Mouse (Mus musculus): ENCODE results near the gene Tamm41. TPM values are rescaled to one million over a fixed set of nuclear protein-coding genes. Genes with fewer than 3 reads are reported as not detected.

The Tamm41 gene
- polyA plus RNA-seq, 1 experiment from 2014 or later: 68.9 TPM

DNA sequence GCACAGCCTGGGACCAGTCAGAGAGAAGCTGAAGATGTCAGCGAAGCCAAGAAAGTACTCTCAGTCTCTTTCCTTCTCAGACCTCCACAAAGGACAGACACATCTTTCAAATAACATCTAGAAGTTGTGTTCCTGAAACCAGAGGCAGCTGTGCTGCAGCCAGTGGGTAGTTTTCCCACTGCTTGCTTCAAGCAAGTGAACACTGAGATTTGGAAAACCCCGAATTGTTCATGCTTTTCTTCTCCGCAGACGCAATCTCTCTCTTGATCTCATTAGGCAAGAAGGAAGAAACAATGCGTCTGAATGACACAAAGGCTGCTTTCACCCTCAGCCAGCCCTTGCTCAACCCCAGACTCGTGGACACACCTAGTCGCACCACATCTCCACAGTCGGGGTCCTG is 25.9 kb downstream of the Tamm41 start:
- no peak overlapping the region for H3K4me2 ChIP-seq (replicated peaks)
- no peak overlapping the region for H3K27ac ChIP-seq
- H3K27me3 ChIP-seq: no peaks in the 10 kb centered on the region
- H3K36me3 ChIP-seq: peaks cover 78% of the 10 kb centered on the region
- peaks cover 8% of the 10 kb centered on the region for H3K4me1 ChIP-seq
- H3K9ac ChIP-seq: no peak overlapping the region
- WGBS: 72% methylated on average over 8 of the region's 8 CpGs
- no peak overlapping the region for H3K4me3 ChIP-seq
- H3K9me3 ChIP-seq: no peaks in the 10 kb centered on the region
- no peak for ATAC-seq (ENCODE audit: low FRiP score, low read depth)

- H3K9ac ChIP-seq: no peak overlapping the region
- no peak overlapping the region for H3K4me3 ChIP-seq
- no peak overlapping the region for H3K27ac ChIP-seq
- no peak for ATAC-seq (ENCODE audit: low FRiP score, low read depth)
- no peak overlapping the region for H3K4me2 ChIP-seq (replicated peaks)
- peaks cover 68% of the 10 kb centered on the region for H3K36me3 ChIP-seq
- no peaks in the 10 kb centered on the region for H3K9me3 ChIP-seq
- WGBS: 66% methylated on average over 9 of the region's 9 CpGs
- no peaks in the 10 kb centered on the region for H3K27me3 ChIP-seq
- peaks cover 8% of the 10 kb centered on the region for H3K4me1 ChIP-seq
Observed at GRCm38 (mm10) chr6:115010815-115011214, 26.9 kb downstream of the Tamm41 start.

DNA sequence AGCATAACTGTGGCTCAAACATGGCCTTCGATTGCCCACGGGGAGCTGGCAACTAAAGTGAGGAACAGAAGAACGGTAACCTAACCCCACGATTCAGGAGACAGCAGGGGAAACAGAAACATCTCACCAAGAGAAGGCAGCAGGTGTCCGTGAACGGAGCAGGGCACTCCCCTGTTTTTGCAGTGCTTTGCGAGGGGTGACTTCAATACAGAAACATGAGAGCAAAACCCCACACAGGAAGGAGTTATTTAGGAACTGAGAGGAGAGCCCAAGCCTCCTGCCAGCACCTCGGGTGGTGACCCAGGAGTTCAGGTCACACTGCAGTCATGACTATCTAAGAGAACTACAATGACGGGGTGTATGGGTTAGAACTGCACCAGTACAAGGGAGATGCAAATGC is 27.4 kb downstream of the Tamm41 start:
- no peaks in the 10 kb centered on the region for H3K9me3 ChIP-seq
- no peak overlapping the region for H3K4me3 ChIP-seq
- ATAC-seq (ENCODE audit: low FRiP score, low read depth): no peak
- H3K36me3 ChIP-seq: peaks cover 68% of the 10 kb centered on the region
- no peaks in the 10 kb centered on the region for H3K27me3 ChIP-seq
- WGBS: 74% methylated on average over 9 of the region's 9 CpGs
- H3K27ac ChIP-seq: no peak overlapping the region
- no peak overlapping the region for H3K4me2 ChIP-seq (replicated peaks)
- H3K4me1 ChIP-seq: peaks cover 8% of the 10 kb centered on the region
- no peak overlapping the region for H3K9ac ChIP-seq

DNA sequence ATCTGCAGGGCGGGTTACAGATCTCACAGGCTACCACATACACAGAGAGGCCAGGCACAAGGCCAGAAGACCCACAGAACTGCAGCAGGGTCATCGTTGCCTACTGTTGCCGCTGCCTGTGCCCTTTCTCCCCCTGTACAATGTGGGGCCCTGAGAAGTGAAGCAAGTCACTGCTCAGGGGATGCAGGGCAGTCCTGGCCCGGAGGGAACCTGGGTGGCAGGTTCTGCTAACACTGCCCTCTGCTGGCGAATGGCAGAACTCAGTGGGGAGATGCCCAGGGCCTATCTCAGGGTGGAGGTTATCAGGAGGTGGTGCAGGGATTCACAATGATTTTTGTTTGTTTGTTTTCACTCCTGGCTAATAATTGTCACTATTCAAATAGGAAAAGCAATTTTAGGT is 29.9 kb downstream of the Tamm41 start:
- H3K9ac ChIP-seq: no peak overlapping the region
- 30% methylated on average over 5 of the region's 5 CpGs for WGBS
- no peak overlapping the region for H3K27ac ChIP-seq

DNA sequence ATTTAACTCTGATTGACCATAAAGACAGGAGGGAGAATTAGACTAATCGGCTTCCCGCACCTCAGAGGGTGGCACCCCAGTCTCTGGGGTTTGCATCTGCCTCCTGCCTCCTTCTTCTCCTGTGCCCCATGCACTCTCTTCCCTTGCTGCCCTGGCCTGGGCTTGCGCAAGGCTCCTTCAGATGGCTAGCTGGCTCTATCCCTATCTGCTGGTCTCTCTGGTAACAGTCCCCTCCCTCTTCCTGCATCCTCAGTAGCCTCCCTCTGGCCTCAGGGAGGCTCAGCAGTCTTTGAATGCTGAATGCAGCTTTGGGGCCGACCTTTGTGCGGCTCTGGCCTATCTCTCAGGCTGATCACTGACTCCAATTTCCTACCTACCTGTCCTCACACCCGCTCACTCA is 30.7 kb downstream of the Tamm41 start:
- Histone ChIP-seq H3K36me3 (peaks cover 67% of the 10 kb centered on the region), H3K27me3 (no peaks in the 10 kb centered on the region), H3K9ac (no peak overlapping the region), H3K27ac (no peak overlapping the region), H3K4me1 (peaks cover 8% of the 10 kb centered on the region), H3K9me3 (no peaks in the 10 kb centered on the region), H3K4me2 (replicated peaks) (no peak overlapping the region), H3K4me3 (no peak overlapping the region)
- no peak for ATAC-seq (ENCODE audit: low FRiP score, low read depth)
- 57% methylated on average over 6 of the region's 6 CpGs for WGBS

More for the DNA sequence above, 29.9 kb downstream of the Tamm41 start:
- Histone ChIP-seq H3K4me2 (replicated peaks) (no peak overlapping the region), H3K4me1 (peaks cover 8% of the 10 kb centered on the region), H3K36me3 (peaks cover 67% of the 10 kb centered on the region), H3K9me3 (no peaks in the 10 kb centered on the region), H3K27me3 (no peaks in the 10 kb centered on the region), H3K4me3 (no peak overlapping the region)
- ATAC-seq (ENCODE audit: low FRiP score, low read depth): 0 out of 2 replicates have a peak, but pooled peaks have one; percentile 22

DNA sequence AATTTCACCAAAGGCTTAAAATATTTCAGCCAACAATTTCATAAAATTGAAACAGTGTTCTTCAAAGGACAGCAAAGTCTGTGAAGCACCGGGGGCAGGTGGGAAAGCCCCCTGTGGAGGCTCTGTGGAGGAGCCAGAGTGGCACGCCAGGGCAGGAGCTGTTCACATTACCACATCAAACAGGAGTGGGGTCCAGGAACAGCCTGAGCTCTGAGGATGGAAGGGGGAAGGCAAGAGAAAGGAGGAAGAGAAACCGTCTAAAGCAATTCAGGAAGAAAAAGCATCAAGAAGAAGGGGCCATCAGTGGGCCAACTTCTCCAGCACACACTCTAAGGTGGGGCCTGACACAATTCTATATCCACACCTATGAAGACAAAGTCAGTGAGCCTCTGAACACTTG is 31.6 kb downstream of the Tamm41 start:
- Histone ChIP-seq H3K27me3 (no peaks in the 10 kb centered on the region), H3K36me3 (peaks cover 58% of the 10 kb centered on the region), H3K9me3 (no peaks in the 10 kb centered on the region), H3K4me2 (replicated peaks) (no peak overlapping the region), H3K4me1 (peaks cover 8% of the 10 kb centered on the region), H3K27ac (no peak overlapping the region), H3K4me3 (no peak overlapping the region), H3K9ac (no peak overlapping the region)
- ATAC-seq (ENCODE audit: low FRiP score, low read depth): no peak
- WGBS: 58% methylated on average over 3 of the region's 3 CpGs

DNA sequence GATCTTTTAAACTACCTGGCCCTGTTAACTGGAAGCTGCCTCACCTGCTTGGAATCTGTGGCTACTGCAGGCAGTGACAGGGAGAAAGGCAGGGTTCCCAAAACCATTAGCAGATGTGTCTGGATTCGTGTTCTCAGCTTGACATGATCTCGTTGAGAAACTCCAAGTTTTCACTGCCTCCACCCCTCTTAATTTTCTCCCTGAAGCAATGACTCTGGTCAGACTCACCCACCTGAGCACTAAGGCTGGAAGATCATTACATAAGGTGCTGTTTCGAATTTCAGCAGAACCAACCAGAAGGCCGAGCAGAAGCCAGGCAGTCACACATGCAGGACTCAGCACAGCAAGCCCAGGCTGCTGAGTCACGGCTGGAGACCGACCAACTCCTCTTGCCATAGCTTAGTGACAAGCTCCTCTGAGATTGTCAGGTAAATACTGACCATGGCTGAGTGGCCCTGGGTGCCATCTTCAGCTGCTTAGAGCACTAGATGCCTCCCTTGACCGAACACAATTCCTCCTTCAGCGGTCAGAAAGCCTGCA is 32.3 kb downstream of the Tamm41 start:
- WGBS: 67% methylated on average over 8 of the region's 8 CpGs

GRCm38 (mm10) chr6:115004636-115005035 is 33.0 kb downstream of the Tamm41 start:
- Histone ChIP-seq H3K27me3 (no peaks in the 10 kb centered on the region), H3K36me3 (peaks cover 54% of the 10 kb centered on the region), H3K9me3 (no peaks in the 10 kb centered on the region), H3K4me3 (no peak overlapping the region), H3K4me1 (peaks cover 8% of the 10 kb centered on the region), H3K9ac (no peak overlapping the region), H3K4me2 (replicated peaks) (no peak overlapping the region), H3K27ac (no peak overlapping the region)
- ATAC-seq (ENCODE audit: low FRiP score, low read depth): no peak
- 79% methylated on average over 8 of the region's 8 CpGs for WGBS

More for the DNA sequence above, 32.3 kb downstream of the Tamm41 start:
- Histone ChIP-seq H3K27ac (no peak overlapping the region), H3K4me1 (peaks cover 8% of the 10 kb centered on the region), H3K4me2 (replicated peaks) (no peak overlapping the region), H3K9ac (no peak overlapping the region), H3K9me3 (no peaks in the 10 kb centered on the region), H3K4me3 (no peak overlapping the region), H3K36me3 (peaks cover 55% of the 10 kb centered on the region), H3K27me3 (no peaks in the 10 kb centered on the region)
- ATAC-seq (ENCODE audit: low FRiP score, low read depth): no peak

GRCm38 (mm10) chr6:114998374-114999031 is 39.2 kb downstream of the Tamm41 start:
- H3K4me1 ChIP-seq: peaks cover 37% of the 10 kb centered on the region
- no peak overlapping the region for H3K4me2 ChIP-seq (replicated peaks)
- no peaks in the 10 kb centered on the region for H3K9me3 ChIP-seq
- H3K36me3 ChIP-seq: peaks cover 20% of the 10 kb centered on the region
- H3K4me3 ChIP-seq: no peak overlapping the region
- H3K9ac ChIP-seq: no peak overlapping the region
- ATAC-seq (ENCODE audit: low FRiP score, low read depth): no peak
- peak overlapping the region; percentile 40; the same call in 1 of the 2 replicates for H3K27ac ChIP-seq
- WGBS: 77% methylated on average over 16 of the region's 16 CpGs
- H3K27me3 ChIP-seq: no peaks in the 10 kb centered on the region

GRCm38 (mm10) chr6:114997471-114997870 is 40.2 kb downstream of the Tamm41 start:
- ATAC-seq (ENCODE audit: low FRiP score, low read depth): peak; percentile 29; the same call in 1 of the 2 replicates
- 4% methylated on average over 5 of the region's 5 CpGs for WGBS
- Histone ChIP-seq H3K4me2 (replicated peaks) (no peak overlapping the region), H3K27ac (peak overlapping the region; percentile 40; the same call in 1 of the 2 replicates), H3K4me1 (peaks cover 47% of the 10 kb centered on the region), H3K36me3 (peaks cover 12% of the 10 kb centered on the region), H3K27me3 (no peaks in the 10 kb centered on the region), H3K9ac (no peak overlapping the region), H3K9me3 (no peaks in the 10 kb centered on the region), H3K4me3 (no peak overlapping the region)

GRCm38 (mm10) chr6:114996910-114997309 is 40.8 kb downstream of the Tamm41 start:
- ATAC-seq (ENCODE audit: low FRiP score, low read depth): no peak
- 31% methylated on average over 5 of the region's 5 CpGs for WGBS
- Histone ChIP-seq H3K4me2 (replicated peaks) (no peak overlapping the region), H3K4me1 (peaks cover 53% of the 10 kb centered on the region), H3K27me3 (no peaks in the 10 kb centered on the region), H3K36me3 (peaks cover 10% of the 10 kb centered on the region), H3K27ac (peak overlapping the region; percentile 52; the same call in 1 of the 2 replicates), H3K9me3 (no peaks in the 10 kb centered on the region), H3K9ac (no peak overlapping the region), H3K4me3 (no peak overlapping the region)

DNA sequence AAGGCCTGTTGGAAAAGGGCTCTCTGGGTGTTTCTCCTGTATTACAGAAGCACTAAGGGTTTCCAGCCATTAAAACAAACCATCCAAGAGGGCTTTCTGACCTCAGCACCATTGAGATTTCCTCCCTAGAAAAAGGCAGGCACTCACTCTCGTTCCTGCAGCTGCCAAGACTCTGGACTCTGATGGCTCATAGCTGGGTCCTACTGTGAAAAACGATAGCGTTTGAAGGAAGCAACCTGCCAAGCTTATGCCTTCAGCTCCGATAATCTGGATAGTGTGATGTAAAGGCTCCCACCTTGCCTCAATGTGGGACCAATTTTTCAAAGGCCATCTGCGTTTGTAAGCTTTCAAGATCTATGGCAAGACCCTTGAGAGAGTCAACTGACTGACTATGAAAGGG is 43.6 kb downstream of the Tamm41 start:
- H3K4me2 ChIP-seq (replicated peaks): no peak overlapping the region
- H3K9ac ChIP-seq: no peak overlapping the region
- H3K27me3 ChIP-seq: no peaks in the 10 kb centered on the region
- no peaks in the 10 kb centered on the region for H3K9me3 ChIP-seq
- 69% methylated on average over 5 of the region's 5 CpGs for WGBS
- H3K4me1 ChIP-seq: peaks cover 71% of the 10 kb centered on the region
- H3K4me3 ChIP-seq: no peak overlapping the region
- H3K27ac ChIP-seq: peak overlapping the region; percentile 76; the same call in 1 of the 2 replicates
- ATAC-seq (ENCODE audit: low FRiP score, low read depth): no peak
- H3K36me3 ChIP-seq: no peaks in the 10 kb centered on the region

Data from limb, embryonic 13.5 days (tissue).